In the genomic region with DNA sequence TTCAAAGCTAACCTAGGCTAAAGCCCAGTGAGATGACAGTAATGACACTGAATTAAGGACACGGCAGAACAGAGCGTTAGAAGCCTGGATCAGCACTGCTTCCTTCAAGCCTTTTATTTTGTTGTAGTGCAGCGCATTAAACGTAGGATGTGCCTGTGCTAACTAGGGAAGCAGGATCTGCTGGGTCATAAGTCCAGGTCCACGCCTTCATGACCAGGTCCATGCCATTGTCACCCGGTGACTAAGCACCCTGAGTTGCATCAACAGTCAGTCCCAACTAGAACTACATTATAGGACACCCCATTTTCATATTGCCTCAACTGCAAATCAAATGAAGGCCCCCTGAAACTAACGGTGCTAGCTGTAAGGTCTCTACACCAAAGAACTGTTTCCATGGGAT, we compare ENCODE assay signal across 24 mouse cellular contexts. TPM values are rescaled to one million over a fixed set of nuclear protein-coding genes. Genes with fewer than 3 reads are reported as not detected.
DNase-seq lines count a peak whose midpoint lies in the region; ATAC-seq and TF ChIP-seq lines count a peak whose summit lies in the region.
"Had no signal": no experiment of that assay in that cellular context is flagged by ENCODE, and none has a peak within 500 bp of the region (broad histone marks: within the 10 kb centered on the region; RNA-seq: fewer than 3 reads in every experiment).

No protein-coding gene starts in this region.

- TF ChIP-seq EP300 in stomach, postnatal 0 days (optimal IDR thresholded peaks at IDR 0.05) = no peak

- H3K36me3 ChIP-seq in liver, adult 2 months (ENCODE audit: control insufficient read depth, insufficient read depth, low read length) = no peaks in the 10 kb centered on the region
- H3K36me3 ChIP-seq in stomach, postnatal 0 days (ENCODE audit: control insufficient read depth, insufficient read depth, low read length) = no peaks in the 10 kb centered on the region
- H3K36me3 ChIP-seq: embryonic facial prominence, embryonic 15.5 days; forebrain, embryonic 12.5 days had no signal

- WGBS in liver, adult 2 months = 92% methylated on average over 7 of the region's 7 CpGs
- WGBS in stomach, postnatal 0 days = 89% methylated on average over 7 of the region's 7 CpGs

- no peak overlapping the region for H3K9ac ChIP-seq in liver, adult 2 months (ENCODE audit: low read depth, low read length)
- no peak overlapping the region for H3K9ac ChIP-seq in stomach, postnatal 0 days (ENCODE audit: low read length)
- H3K9ac ChIP-seq: embryonic facial prominence, embryonic 13.5 days; embryonic facial prominence, embryonic 15.5 days; forebrain, embryonic 12.5 days had no signal

- peak; percentile 22 for DNase-seq in liver, adult 2 months (ENCODE audit: extremely low read depth, low read depth, low spot score)
- no peak for DNase-seq in liver
- peak; percentile 42 for DNase-seq in stomach, postnatal 0 days (ENCODE audit: low spot score)
- DNase-seq in layer of hippocampus, adult 18-20 months (ENCODE audit: low spot score in 2 of 2) = no peak
- DNase-seq: adrenal gland, adult 2 months; adrenal gland, postnatal 10 days; adrenal gland, postnatal 25 days; cerebellum, adult 11 months; cerebellum, adult 18-20 months; cerebellum, adult 8-10 months; cerebellum, adult 9-11 months; cerebellum, postnatal 14 days; cerebellum, postnatal 36 days; embryo, embryonic 11 days had no signal

- peaks cover 4% of the 10 kb centered on the region for H3K4me1 ChIP-seq in liver, adult 2 months (ENCODE audit: control insufficient read depth, insufficient read depth, low read length)
- no peaks in the 10 kb centered on the region for H3K4me1 ChIP-seq in stomach, postnatal 0 days (replicated peaks; ENCODE audit: control insufficient read depth, insufficient read depth)
- H3K4me1 ChIP-seq: embryonic facial prominence, embryonic 15.5 days; forebrain, embryonic 10.5 days had no signal

- no peak for TF ChIP-seq CTCF in liver, adult 2 months (IDR thresholded peaks at IDR 0.05; ENCODE audit: low read depth, low read length)
- TF ChIP-seq CTCF in stomach, postnatal 0 days (IDR thresholded peaks at IDR 0.05; ENCODE audit: low read depth) = no peak

- no peaks in the 10 kb centered on the region for H3K27me3 ChIP-seq in liver, adult 2 months (ENCODE audit: control insufficient read depth, insufficient read depth, low read length)
- H3K27me3 ChIP-seq in stomach, postnatal 0 days (ENCODE audit: control insufficient read depth, insufficient read depth, low read length) = no peaks in the 10 kb centered on the region
- H3K27me3 ChIP-seq: embryonic facial prominence, embryonic 13.5 days; embryonic facial prominence, embryonic 15.5 days; forebrain, embryonic 12.5 days had no signal

- no peak overlapping the region for H3K4me2 ChIP-seq in stomach, postnatal 0 days (replicated peaks; ENCODE audit: low read depth)
- H3K4me2 ChIP-seq: embryonic facial prominence, embryonic 13.5 days; embryonic facial prominence, embryonic 15.5 days; forebrain, embryonic 12.5 days had no signal

- 0 out of 2 replicates have a peak, but pooled peaks have one; percentile 15 for ATAC-seq in megakaryocyte, adult 5-6 weeks (ENCODE audit: poor library complexity, severe bottlenecking)
- peak; percentile 87 for ATAC-seq in stomach, postnatal 0 days (ENCODE audit: low FRiP score, low TSS enrichment)
- ATAC-seq: forebrain, embryonic 14.5 days; forebrain, embryonic 16.5 days had no signal

- peaks cover 40% of the 10 kb centered on the region for H3K79me2 ChIP-seq in liver, adult 2 months (ENCODE audit: control insufficient read depth, insufficient read depth, low read length)

- no peak overlapping the region for H3K27ac ChIP-seq in liver, adult 2 months (replicated peaks; ENCODE audit: insufficient read depth, low read depth, low read length)
- peak overlapping the region; percentile 40; the same call in 1 of the 2 replicates for H3K27ac ChIP-seq in stomach, postnatal 0 days (replicated peaks)
- H3K27ac ChIP-seq: embryonic facial prominence, embryonic 13.5 days; embryonic facial prominence, embryonic 15.5 days; forebrain, embryonic 10.5 days; forebrain, embryonic 12.5 days had no signal

- TF ChIP-seq POLR2A in liver, adult 2 months (IDR thresholded peaks at IDR 0.05; ENCODE audit: extremely low read depth, insufficient read depth, low read length) = no peak

- no peaks in the 10 kb centered on the region for H3K9me3 ChIP-seq in stomach, postnatal 0 days (ENCODE audit: control insufficient read depth, low read length)
- H3K9me3 ChIP-seq: embryonic facial prominence, embryonic 13.5 days; embryonic facial prominence, embryonic 15.5 days; forebrain, embryonic 10.5 days; forebrain, embryonic 12.5 days had no signal

- H3K4me3 ChIP-seq in liver, adult 2 months (ENCODE audit: insufficient read depth, low read depth, low read length) = no peak overlapping the region
- no peak overlapping the region for H3K4me3 ChIP-seq in stomach, postnatal 0 days (ENCODE audit: low read depth, low read length)
- H3K4me3 ChIP-seq: embryonic facial prominence, embryonic 13.5 days; embryonic facial prominence, embryonic 15.5 days; erythroblast, embryonic 14.5 days; forebrain, embryonic 10.5 days; forebrain, embryonic 12.5 days had no signal

RNA-seq across cellular contexts. Expression of a gene that starts 7.6 kb away (rescaled TPM):
- 6.1 and 6.4 TPM in 2 replicates for total RNA-seq in liver, adult 2 months (2014; rRNA removed)
- 3.3 and 3.8 TPM in 2 replicates for polyA plus RNA-seq in liver, adult 2 months (2012; rRNA removed)
- total RNA-seq in megakaryocyte, adult 5-6 weeks (2015) = 32.3 and 33.2 TPM in 2 replicates
- total RNA-seq in megakaryocyte, adult 5-6 weeks (2017) = 30.8 and 31.8 TPM in 2 replicates
- polyA plus RNA-seq in stomach, postnatal 0 days (2015; fragmentation: Nextera tagmentation; extraction: Ambion mirVana) = 32.6 and 33.1 TPM in 2 replicates
- 10 to 100 TPM; 22.2 to 23.2 TPM for total RNA-seq in layer of hippocampus, adult 18-20 months (2021)

RNA-seq across cellular contexts. Expression of a gene that starts 57.9 kb away (rescaled TPM):
- total RNA-seq in liver, adult 2 months (2014; rRNA removed) = 0.13 TPM in 1 of 2 replicates, not detected in the other
- 0.01 TPM in 1 of 2 replicates, not detected in the other for polyA plus RNA-seq in liver, adult 2 months (2012; rRNA removed)
- not detected in 2 replicates for total RNA-seq in megakaryocyte, adult 5-6 weeks (2015)
- total RNA-seq in megakaryocyte, adult 5-6 weeks (2017) = not detected in 2 replicates
- polyA plus RNA-seq in stomach, postnatal 0 days (2015; fragmentation: Nextera tagmentation; extraction: Ambion mirVana) = 0.64 and 0.93 TPM in 2 replicates
- 10 to 100 TPM; 74.9 to 75.9 TPM for total RNA-seq in layer of hippocampus, adult 18-20 months (2021)
- total RNA-seq: common myeloid progenitor, adult 5-6 weeks; MEL had no signal
- polyA plus RNA-seq: adrenal gland, adult 2 months; erythroblast, embryonic 14.5 days had no signal

Comparison
In these comparisons a context has a peak if more than half of its experiments do, and no peak if none do; other contexts are left out.
1. DNase-seq: peak in liver, adult 2 months (single experiment) and stomach, postnatal 0 days (single experiment); none in liver (single experiment) and layer of hippocampus, adult 18-20 months (0 of 2).
2. RNA of a gene that starts 57.9 kb away (total RNA-seq): 74.9 to 75.9 TPM in layer of hippocampus, adult 18-20 months; 0.13 TPM in liver, adult 2 months and not detected in megakaryocyte, adult 5-6 weeks; every median in the first group is over 10 times any median in the second.